Mouse (Mus musculus) frontal cortex, postnatal 25 days (tissue): ENCODE measurements at regions not wholly inside any gene's neighbourhood (a gene's known extent, or its start where the extent isn't known, plus 50 kb on each side); places are given as distances from the start of the nearest gene placed in this dataset.
A peak's percentile ranks its signal among the peaks of the same experiment; 100 is the strongest.

Experiments used
- DNase-seq, 2 experiments: peaks; one replicate each; pipeline ENCODE4 v3.0.0; 2022; ENCODE audit warnings: low spot score in 2 of 2

- peak; percentile 23 to 65 for DNase-seq
Observed at GRCm38 (mm10) chr5:43422815-43423687, 92.3 kb upstream of the C1qtnf7 start.

- DNase-seq, result no peak
Observed at GRCm38 (mm10) chr5:43424551-43425257, 90.6 kb upstream of the C1qtnf7 start.

- DNase-seq, result no peak
Observed at GRCm38 (mm10) chr5:43433337-43433736, 82.0 kb upstream of the C1qtnf7 start.

GRCm38 (mm10) chr5:43439191-43439590 lies 76.1 kb upstream of the C1qtnf7 start:
- DNase-seq, result no peak

GRCm38 (mm10) chr5:43441306-43441705 lies 74.0 kb upstream of the C1qtnf7 start:
- no peak for DNase-seq

GRCm38 (mm10) chr5:43444582-43445214 lies 70.6 kb upstream of the C1qtnf7 start:
- DNase-seq, result no peak

- no peak for DNase-seq
Observed at GRCm38 (mm10) chr5:43445620-43446019, 69.7 kb upstream of the C1qtnf7 start.

GRCm38 (mm10) chr5:43446295-43446694 lies 69.0 kb upstream of the C1qtnf7 start:
- no peak for DNase-seq

- DNase-seq, result no peak
Observed at GRCm38 (mm10) chr5:43456018-43456417, 59.3 kb upstream of the C1qtnf7 start.

- no peak for DNase-seq
Observed at GRCm38 (mm10) chr5:43457725-43458124, 57.6 kb upstream of the C1qtnf7 start.

- DNase-seq, result no peak
Observed at GRCm38 (mm10) chr5:43461987-43462715, 53.2 kb upstream of the C1qtnf7 start.
